Mouse (Mus musculus): ENCODE results near the gene Lrrc3c. TPM values are rescaled to one million over a fixed set of nuclear protein-coding genes. Genes with fewer than 3 reads are reported as not detected.
A peak's percentile ranks its signal among the peaks of the same experiment; 100 is the strongest.

Gene Lrrc3c
- polyA plus RNA-seq, 1 experiment from 2014 or later: not detected

- H3K36me3 ChIP-seq: peaks cover 15% of the 10 kb centered on the region
- under 1% methylated on average over 49 of the region's 49 CpGs for WGBS (ENCODE audit: insufficient replicate concordance)
- H3K4me3 ChIP-seq (replicated peaks): peak within 1 kb of the TSS; percentile 90
- 0 out of 2 replicates have a peak, but pooled peaks cover 4% of the 10 kb centered on the region for H3K27me3 ChIP-seq
- peaks cover 74% of the 10 kb centered on the region for H3K4me1 ChIP-seq (replicated peaks)
- H3K4me2 ChIP-seq: peak within 1 kb of the TSS; percentile 85
- H3K9ac ChIP-seq: peak within 1 kb of the TSS; percentile 94
- peak within 1 kb of the TSS; percentile 100 for H3K27ac ChIP-seq
- DNase-seq (peak; percentile 98), ATAC-seq (ENCODE audit: low read depth) (peak; percentile 71)
- H3K9me3 ChIP-seq (replicated peaks): no peaks in the 10 kb centered on the region
Observed at GRCm38 (mm10) chr11:98586892-98587563, 11.1 kb upstream of the Lrrc3c start, which contains the start of gene Ormdl3. Gene Ormdl3, minus strand, starts transcription at chr11:98587368.

- ATAC-seq (ENCODE audit: low read depth): peak; percentile 66
- H3K27ac ChIP-seq: peak overlapping the region; percentile 100
- H3K9ac ChIP-seq: peak overlapping the region; percentile 94
- peak overlapping the region; percentile 90 for H3K4me3 ChIP-seq (replicated peaks)
- no peaks in the 10 kb centered on the region for H3K9me3 ChIP-seq (replicated peaks)
- peaks cover 9% of the 10 kb centered on the region; the same call in 1 of the 2 replicates for H3K27me3 ChIP-seq
- H3K4me1 ChIP-seq (replicated peaks): peaks cover 75% of the 10 kb centered on the region
- 5% methylated on average over 20 of the region's 20 CpGs for WGBS (ENCODE audit: insufficient replicate concordance)
- H3K4me2 ChIP-seq: peak overlapping the region; percentile 85
- DNase-seq: peak; percentile 77
- H3K36me3 ChIP-seq: peaks cover 7% of the 10 kb centered on the region
Observed at GRCm38 (mm10) chr11:98587684-98588546, 10.2 kb upstream of the Lrrc3c start.

- peak overlapping the region; percentile 85 for H3K4me2 ChIP-seq
- H3K36me3 ChIP-seq: no peaks in the 10 kb centered on the region
- H3K27ac ChIP-seq: peak overlapping the region; percentile 100
- peak overlapping the region; percentile 90 for H3K4me3 ChIP-seq (replicated peaks)
- peaks cover 70% of the 10 kb centered on the region for H3K4me1 ChIP-seq (replicated peaks)
- no peak for DNase-seq
- 54% methylated on average over 6 of the region's 6 CpGs for WGBS (ENCODE audit: insufficient replicate concordance)
- ATAC-seq (ENCODE audit: low read depth): no peak
- H3K9me3 ChIP-seq (replicated peaks): no peaks in the 10 kb centered on the region
- H3K9ac ChIP-seq: peak overlapping the region; percentile 94
- H3K27me3 ChIP-seq: peaks cover 12% of the 10 kb centered on the region; the same call in 1 of the 2 replicates
Observed at GRCm38 (mm10) chr11:98588833-98589281, 9.2 kb upstream of the Lrrc3c start.

GRCm38 (mm10) chr11:98589306-98589705 lies 8.8 kb upstream of the Lrrc3c start:
- H3K4me2 ChIP-seq: peak overlapping the region; percentile 85

GRCm38 (mm10) chr11:98590548-98591445 lies 7.3 kb upstream of the Lrrc3c start:
- Histone ChIP-seq H3K27me3 (peaks cover 12% of the 10 kb centered on the region; the same call in 1 of the 2 replicates), H3K4me1 (replicated peaks) (peaks cover 51% of the 10 kb centered on the region), H3K9ac (no peak overlapping the region), H3K27ac (no peak overlapping the region), H3K36me3 (no peaks in the 10 kb centered on the region), H3K9me3 (replicated peaks) (no peaks in the 10 kb centered on the region), H3K4me3 (replicated peaks) (no peak overlapping the region), H3K4me2 (no peak overlapping the region)
- ATAC-seq (ENCODE audit: low read depth): no peak
- no peak for DNase-seq
- 78% methylated on average over 19 of the region's 19 CpGs for WGBS (ENCODE audit: insufficient replicate concordance)

More at GRCm38 (mm10) chr11:98589306-98589705, 8.8 kb upstream of the Lrrc3c start:
- Histone ChIP-seq H3K27ac (peak overlapping the region; percentile 100), H3K9ac (peak overlapping the region; percentile 94; the same call in 1 of the 2 replicates), H3K4me1 (replicated peaks) (peaks cover 66% of the 10 kb centered on the region), H3K36me3 (no peaks in the 10 kb centered on the region), H3K27me3 (peaks cover 12% of the 10 kb centered on the region; the same call in 1 of the 2 replicates), H3K9me3 (replicated peaks) (no peaks in the 10 kb centered on the region), H3K4me3 (replicated peaks) (no peak overlapping the region)
- WGBS (ENCODE audit: insufficient replicate concordance): 55% methylated on average over 8 of the region's 8 CpGs
- DNase-seq: no peak
- no peak for ATAC-seq (ENCODE audit: low read depth)

GRCm38 (mm10) chr11:98595021-98595420 lies 3.1 kb upstream of the Lrrc3c start:
- Histone ChIP-seq H3K4me1 (replicated peaks) (peaks cover 25% of the 10 kb centered on the region), H3K27ac (no peak overlapping the region), H3K27me3 (peaks cover 37% of the 10 kb centered on the region), H3K9ac (no peak overlapping the region), H3K4me3 (replicated peaks) (no peak overlapping the region), H3K4me2 (no peak overlapping the region), H3K9me3 (replicated peaks) (no peaks in the 10 kb centered on the region), H3K36me3 (no peaks in the 10 kb centered on the region)
- no peak for DNase-seq
- no peak for ATAC-seq (ENCODE audit: low read depth)
- 50% methylated on average over 6 of the region's 6 CpGs for WGBS (ENCODE audit: insufficient replicate concordance)

GRCm38 (mm10) chr11:98595473-98595872 lies 2.6 kb upstream of the Lrrc3c start:
- no peak for DNase-seq
- WGBS (ENCODE audit: insufficient replicate concordance): 58% methylated on average over 10 of the region's 10 CpGs

GRCm38 (mm10) chr11:98595955-98596354 lies 2.1 kb upstream of the Lrrc3c start:
- DNase-seq (no peak), ATAC-seq (ENCODE audit: low read depth) (no peak)
- no peak overlapping the region for H3K27ac ChIP-seq
- H3K9ac ChIP-seq: no peak overlapping the region
- peaks cover 25% of the 10 kb centered on the region for H3K4me1 ChIP-seq (replicated peaks)
- H3K4me3 ChIP-seq (replicated peaks): no peak overlapping the region
- H3K36me3 ChIP-seq: no peaks in the 10 kb centered on the region
- no peak overlapping the region for H3K4me2 ChIP-seq
- 66% methylated on average over 3 of the region's 3 CpGs for WGBS (ENCODE audit: insufficient replicate concordance)
- H3K27me3 ChIP-seq: peaks cover 47% of the 10 kb centered on the region
- H3K9me3 ChIP-seq (replicated peaks): no peaks in the 10 kb centered on the region

More at GRCm38 (mm10) chr11:98595473-98595872, 2.6 kb upstream of the Lrrc3c start:
- no peak for ATAC-seq (ENCODE audit: low read depth)
- Histone ChIP-seq H3K4me2 (no peak overlapping the region), H3K27me3 (peaks cover 42% of the 10 kb centered on the region), H3K4me1 (replicated peaks) (peaks cover 25% of the 10 kb centered on the region), H3K36me3 (no peaks in the 10 kb centered on the region), H3K27ac (no peak overlapping the region), H3K9me3 (replicated peaks) (no peaks in the 10 kb centered on the region), H3K9ac (no peak overlapping the region), H3K4me3 (replicated peaks) (no peak overlapping the region)

- DNase-seq (peak; percentile 65), ATAC-seq (ENCODE audit: low read depth) (peak; percentile 63)
- H3K27ac ChIP-seq: peak overlapping the region; percentile 16; the same call in 1 of the 2 replicates
Observed at GRCm38 (mm10) chr11:98597363-98597762, 728 bp upstream of the Lrrc3c start.

GRCm38 (mm10) chr11:98598851-98599290 lies 780 bp downstream of the Lrrc3c start:
- Histone ChIP-seq H3K4me1 (replicated peaks) (peaks cover 18% of the 10 kb centered on the region), H3K4me2 (no peak overlapping the region), H3K9ac (no peak overlapping the region), H3K36me3 (no peaks in the 10 kb centered on the region), H3K27me3 (peaks cover 55% of the 10 kb centered on the region), H3K4me3 (replicated peaks) (no peak overlapping the region), H3K27ac (no peak overlapping the region), H3K9me3 (replicated peaks) (no peaks in the 10 kb centered on the region)
- DNase-seq (no peak), ATAC-seq (ENCODE audit: low read depth) (no peak)
- WGBS (ENCODE audit: insufficient replicate concordance): 56% methylated on average over 18 of the region's 18 CpGs

More at GRCm38 (mm10) chr11:98597363-98597762, 728 bp upstream of the Lrrc3c start:
- no peaks in the 10 kb centered on the region for H3K9me3 ChIP-seq (replicated peaks)
- peaks cover 55% of the 10 kb centered on the region for H3K27me3 ChIP-seq
- peaks cover 27% of the 10 kb centered on the region for H3K4me1 ChIP-seq (replicated peaks)
- no peak overlapping the region for H3K9ac ChIP-seq
- no peaks in the 10 kb centered on the region for H3K36me3 ChIP-seq
- H3K4me3 ChIP-seq (replicated peaks): no peak overlapping the region
- WGBS (ENCODE audit: insufficient replicate concordance): 24% methylated on average over 6 of the region's 6 CpGs
- no peak overlapping the region for H3K4me2 ChIP-seq

All from liver, embryonic 13.5 days (tissue).